Mouse (Mus musculus) megakaryocyte, adult 5-6 weeks (primary cell): ENCODE measurements around the gene Vangl2. TPM values are rescaled to one million over a fixed set of nuclear protein-coding genes. Genes with fewer than 3 reads are reported as not detected.

Experiments
- ATAC-seq: 2 replicates; pipeline ENCODE4 v1.8.0; 2016; ENCODE audit warnings: mild to moderate bottlenecking, inconsistent platforms; ENCODE audit not compliant: poor library complexity, severe bottlenecking
- total RNA-seq, 2 experiments: library from RNA; stranded (forward) in 1 of 2; stranded (reverse) in 1 of 2; fragments of 153-499, 151-499 nt in 1 of 2; fragments of 221-1000, 200-1000 nt in 1 of 2; gene quantifications; 2 replicates each; pipeline versions ENCODE4 v1.2.3 to v1.2.4; 2015 to 2017

The Vangl2 gene
- total RNA-seq, 2 experiments from 2014 or later: 1.8 to 2.1 TPM

GRCm38 (mm10) chr1:172009406-172009805, 18.8 kb downstream of the Vangl2 start:
- no peak for ATAC-seq

GRCm38 (mm10) chr1:172008351-172008750, 19.9 kb downstream of the Vangl2 start:
- no peak for ATAC-seq

- ATAC-seq: no peak
These were observed 20.5 kb downstream of the Vangl2 start for GRCm38 (mm10) chr1:172007761-172008160.

DNA sequence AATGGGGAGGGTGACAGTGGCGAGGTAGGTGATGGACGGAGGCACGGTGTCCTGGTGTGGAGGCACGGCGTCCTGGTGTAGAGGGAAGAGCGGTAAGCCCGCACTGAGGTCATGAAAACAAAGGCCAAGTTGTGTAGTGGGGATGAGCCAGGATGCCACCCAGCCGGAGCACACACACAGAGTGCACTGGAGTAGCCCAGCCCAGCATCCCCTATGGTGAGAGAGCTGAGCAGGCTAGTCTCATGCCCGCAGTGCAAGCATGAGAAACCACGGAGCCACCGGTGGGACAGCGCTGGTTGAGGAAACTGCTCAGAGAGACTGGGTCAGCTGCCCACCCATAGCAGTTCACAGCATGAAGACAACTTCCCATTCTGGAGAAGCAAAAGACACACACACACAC, 26.6 kb downstream of the Vangl2 start:
- ATAC-seq: no peak

DNA sequence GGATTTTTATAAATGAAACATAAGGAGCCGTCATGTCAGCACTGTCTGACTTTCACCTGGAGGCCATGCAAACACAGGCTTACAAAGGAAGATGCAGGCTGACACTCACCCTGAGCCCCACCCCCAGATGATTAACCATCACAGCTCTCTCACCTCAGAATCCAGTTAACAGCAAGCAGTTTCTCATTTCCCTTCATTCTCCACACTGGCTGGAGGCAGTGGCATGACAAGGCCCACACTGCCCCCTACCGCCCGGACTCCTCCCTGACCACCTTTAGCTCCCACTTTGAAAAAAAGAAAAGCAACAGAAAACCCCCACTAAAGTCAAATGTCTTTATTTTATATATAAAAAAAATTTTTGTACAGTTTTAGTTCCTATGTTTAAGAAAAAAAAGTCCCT, 27.6 kb downstream of the Vangl2 start:
- peak; percentile 99 for ATAC-seq

GRCm38 (mm10) chr1:171998820-171999597, 29.2 kb downstream of the Vangl2 start:
- ATAC-seq: no peak

DNA sequence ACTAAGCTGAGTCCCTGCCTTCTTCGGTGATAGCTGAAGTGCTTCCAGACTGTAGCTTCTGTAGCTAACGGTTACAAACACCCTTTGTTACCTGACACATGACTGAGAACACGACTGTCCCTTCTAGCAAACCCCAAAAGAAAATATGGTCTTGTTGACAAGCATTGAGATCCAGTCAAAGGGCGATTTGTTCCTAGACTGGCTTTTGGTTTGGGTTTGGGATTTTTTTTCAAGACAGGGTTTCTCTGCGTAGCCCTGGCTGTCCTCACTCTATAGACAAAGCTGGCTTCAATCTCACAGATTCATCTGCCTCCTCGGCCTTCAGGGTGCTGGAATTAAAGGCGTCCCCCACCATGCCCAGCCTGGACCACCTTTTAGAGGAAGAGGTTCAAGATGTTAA, 31.5 kb downstream of the Vangl2 start:
- ATAC-seq: no peak

- no peak for ATAC-seq
These were observed 33.1 kb downstream of the Vangl2 start for GRCm38 (mm10) chr1:171994918-171995715.

DNA sequence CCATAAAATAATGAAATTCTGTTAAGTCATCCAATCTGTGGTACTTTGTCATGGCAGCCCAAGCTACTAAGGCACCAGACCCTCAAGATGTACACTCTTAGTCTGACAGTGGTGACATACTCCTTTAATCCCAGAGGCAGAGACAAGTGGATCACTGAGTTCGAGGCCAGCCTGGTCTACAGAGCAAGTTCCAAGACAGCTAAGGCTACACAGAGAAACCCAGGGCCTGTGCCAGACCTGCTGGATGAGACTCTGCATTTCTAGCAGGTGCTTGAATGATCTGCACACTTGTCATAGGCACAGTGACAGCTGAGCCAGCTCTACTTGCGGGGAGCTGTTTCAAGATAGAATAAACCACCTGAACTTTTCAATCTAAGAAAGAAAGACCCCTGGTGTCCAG, 33.7 kb downstream of the Vangl2 start:
- ATAC-seq: no peak

DNA sequence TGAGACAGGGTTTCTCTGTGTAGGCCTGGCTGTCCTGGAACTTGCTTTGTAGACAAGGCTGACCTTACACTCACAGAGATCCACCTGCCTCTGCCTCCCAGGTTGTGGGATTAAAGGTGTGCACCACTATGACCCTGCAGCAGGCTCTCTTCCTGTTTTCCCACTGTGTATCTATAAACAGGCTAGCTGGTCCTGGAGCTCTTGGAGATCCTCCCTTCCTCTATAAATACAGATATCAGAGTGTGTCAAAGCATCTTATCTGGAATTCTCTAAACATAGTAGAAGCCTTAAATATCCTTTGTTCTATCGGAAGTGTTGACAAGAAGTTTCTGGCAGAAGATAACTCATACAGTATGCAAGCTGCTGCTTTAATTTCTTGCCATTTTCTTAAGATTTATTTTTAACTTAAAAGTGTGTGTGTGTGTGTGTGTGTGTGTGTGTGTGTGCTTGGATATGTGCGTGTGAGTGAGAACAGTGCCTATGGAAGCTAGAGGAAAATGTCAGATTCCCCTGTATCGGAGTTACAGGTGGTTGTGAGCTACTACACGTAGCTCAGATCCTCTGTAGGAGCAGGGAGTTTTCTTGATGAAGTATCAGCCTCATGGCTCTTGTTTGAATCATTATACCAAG, 35.2 kb downstream of the Vangl2 start:
- ATAC-seq: no peak

DNA sequence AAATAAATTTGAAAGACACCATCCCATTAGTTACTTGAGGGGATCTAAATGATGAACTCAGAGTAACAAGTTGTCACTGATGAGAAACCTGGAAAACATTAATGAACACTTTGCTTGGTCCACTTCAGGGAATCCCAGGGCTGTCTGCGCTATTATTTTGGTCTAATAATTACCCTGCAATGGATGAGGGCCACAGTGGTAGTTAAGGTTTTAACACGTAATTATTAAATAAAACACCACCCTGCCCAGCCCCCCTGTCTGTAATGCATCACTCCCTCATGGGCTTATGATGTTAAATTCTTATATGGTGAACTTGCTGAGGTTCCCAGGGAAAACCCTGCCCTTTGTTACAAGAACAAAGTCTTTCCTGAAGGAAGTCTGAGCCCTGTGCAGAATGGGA, 36.4 kb downstream of the Vangl2 start:
- no peak for ATAC-seq

DNA sequence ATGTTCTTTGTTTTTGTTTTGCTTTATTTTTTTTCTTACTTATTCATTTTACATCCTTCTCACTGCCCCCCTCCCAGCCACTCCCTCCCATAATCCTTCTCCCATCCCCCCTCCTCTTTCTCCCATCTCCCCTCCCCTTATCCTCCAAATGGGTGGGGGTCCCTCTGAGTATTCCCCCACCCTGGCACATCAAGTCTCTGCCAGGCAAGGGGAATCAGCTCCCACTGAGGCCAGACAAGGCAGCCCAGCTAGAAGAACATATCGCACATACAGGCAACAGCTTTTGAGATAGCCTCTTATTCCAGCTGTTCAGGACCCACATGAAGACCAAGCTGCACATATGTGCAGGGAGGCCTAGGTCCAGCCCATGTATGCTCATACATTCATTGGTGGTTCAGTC, 44.1 kb downstream of the Vangl2 start:
- no peak for ATAC-seq

DNA sequence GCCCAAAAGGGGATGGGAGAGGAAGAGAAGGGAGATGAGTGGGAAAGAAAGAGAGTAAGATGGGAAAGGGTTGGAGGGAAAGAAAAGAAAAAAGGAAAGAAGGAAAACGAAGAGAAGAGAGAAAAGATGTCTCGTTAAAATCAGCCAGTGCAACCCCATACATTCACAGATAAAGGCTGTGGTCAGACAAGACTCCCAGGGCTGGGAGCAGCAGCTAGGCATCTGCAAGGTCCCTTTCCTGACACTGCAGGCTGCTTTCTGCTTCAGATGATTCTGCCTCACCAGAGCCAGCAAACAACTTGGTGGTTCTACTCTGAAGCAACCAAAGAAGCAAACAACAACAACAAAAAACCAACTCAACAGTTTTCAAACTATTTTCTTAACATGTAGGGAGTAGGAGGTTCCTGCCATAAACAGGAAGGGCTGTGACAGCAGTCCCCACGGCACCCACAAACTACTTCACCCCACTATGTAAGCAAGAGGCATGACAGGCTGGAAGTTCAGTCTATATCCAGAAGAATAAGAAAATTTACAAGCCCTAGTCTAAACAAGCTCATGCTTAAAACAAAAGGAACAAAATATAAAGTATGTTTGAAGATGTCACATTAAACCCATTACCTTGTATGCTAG, 44.8 kb downstream of the Vangl2 start:
- ATAC-seq: no peak

- no peak for ATAC-seq
These were observed 45.5 kb downstream of the Vangl2 start for GRCm38 (mm10) chr1:171982740-171983139.

- ATAC-seq: no peak
These were observed 46.1 kb downstream of the Vangl2 start for GRCm38 (mm10) chr1:171982170-171982569.

GRCm38 (mm10) chr1:171979969-171980730, 48.1 kb downstream of the Vangl2 start:
- ATAC-seq: no peak

DNA sequence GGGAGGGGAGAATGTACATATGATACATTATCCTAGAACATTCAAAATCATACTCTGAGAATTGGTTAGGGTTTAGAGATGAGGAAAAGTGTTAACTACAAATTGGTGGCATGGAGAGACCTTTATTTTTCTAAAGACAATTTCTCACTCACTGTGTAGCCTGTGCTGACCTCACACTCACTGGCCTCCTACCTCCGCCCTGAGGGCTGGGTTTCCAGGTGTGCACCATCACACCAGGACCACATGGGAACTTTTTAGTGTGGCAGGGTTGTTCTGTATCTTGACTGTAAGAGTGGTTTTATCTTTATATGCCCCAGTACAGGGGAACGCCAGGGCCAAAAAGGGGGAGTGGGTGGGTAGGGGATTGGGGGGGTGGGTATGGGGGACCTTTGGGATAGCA, 50.4 kb downstream of the Vangl2 start:
- ATAC-seq: no peak

DNA sequence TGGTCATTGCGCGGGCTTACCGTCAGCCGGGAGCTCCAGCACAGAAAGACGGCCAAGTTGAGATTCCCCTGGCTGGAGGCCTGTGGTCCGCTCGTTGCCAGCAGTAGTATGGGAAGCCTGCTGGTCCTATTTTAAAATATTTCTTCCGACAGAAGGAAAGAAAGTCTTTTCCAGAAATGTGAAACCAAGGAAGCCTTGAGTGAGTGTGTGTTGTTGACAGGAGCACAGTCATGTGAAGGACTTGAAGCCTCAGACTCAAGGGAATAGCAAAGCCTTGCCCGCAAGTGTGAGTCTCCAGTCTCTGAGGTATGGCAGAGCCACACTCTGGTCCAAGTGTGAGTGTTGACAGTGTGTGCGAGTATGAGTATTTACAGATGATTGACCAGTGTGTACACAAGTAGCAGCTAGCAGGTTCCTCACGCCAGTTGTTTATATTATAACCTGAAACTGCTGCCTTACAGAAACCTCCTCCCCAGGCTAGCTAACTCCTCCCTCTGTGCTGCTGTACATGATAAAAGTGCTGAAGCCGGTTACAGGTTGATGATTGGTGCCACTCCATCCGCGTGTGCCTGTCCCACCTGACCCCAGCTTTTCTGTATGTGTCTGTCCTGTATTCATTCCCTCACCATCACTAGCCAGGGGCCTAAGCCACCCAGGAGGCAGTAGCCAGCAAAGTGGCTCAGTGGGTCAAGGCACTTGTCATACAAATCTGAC, 51.3 kb downstream of the Vangl2 start:
- no peak for ATAC-seq

- ATAC-seq: no peak
These were observed 52.4 kb downstream of the Vangl2 start for GRCm38 (mm10) chr1:171975831-171976230.

- ATAC-seq: no peak
These were observed 52.9 kb downstream of the Vangl2 start for GRCm38 (mm10) chr1:171975377-171975776.
